Mouse (Mus musculus): Measurements from ENCODE around the gene Arhgef28.

- TF ChIP-seq POLR2A (IDR thresholded peaks at IDR 0.05; ENCODE audit: extremely low read depth, insufficient read depth, low read length): no peak
- TF ChIP-seq CTCF (IDR thresholded peaks at IDR 0.05; ENCODE audit: extremely low read depth, insufficient read depth, low read length): no peak
Observed at GRCm38 (mm10) chr13:98117566-98118254, 88.5 kb downstream of the Arhgef28 start.
